Comparison of ENCODE assay signal across 18 mouse cellular contexts in genomic region chr6:101274846-101275245, GRCm38 (mm10).
DNase-seq lines count a peak whose midpoint lies in the region; ATAC-seq and TF ChIP-seq lines count a peak whose summit lies in the region.
"Had no signal": no experiment of that assay in that cellular context is flagged by ENCODE, and none has a peak within 500 bp of the region (broad histone marks: within the 10 kb centered on the region; RNA-seq: fewer than 3 reads in every experiment).

No protein-coding gene starts in this region.

- H3K9ac ChIP-seq in heart, postnatal 0 days (replicated peaks; ENCODE audit: low read depth, low read length), result no peak overlapping the region
- H3K9ac ChIP-seq in hindbrain, embryonic 12.5 days, result no peak overlapping the region
- H3K9ac ChIP-seq: hindbrain, embryonic 15.5 days; limb, embryonic 12.5 days; lung, embryonic 14.5 days had no signal

- no peak for TF ChIP-seq EP300 in heart, postnatal 0 days (IDR thresholded peaks at IDR 0.05; ENCODE audit: low read depth)

- DNase-seq in heart, adult 18-20 months, result peak; percentile 56 to 60
- no peak for DNase-seq in heart, postnatal 36 days
- DNase-seq in NIH3T3 (ENCODE audit: low read depth), result peak; percentile 34
- DNase-seq in heart, postnatal 0 days (ENCODE audit: low spot score), result peak; percentile 84
- peak; percentile 57 for DNase-seq in lung, postnatal 14 days
- no peak for DNase-seq in kidney, adult 2 months
- DNase-seq: adrenal gland, postnatal 36 days; cerebellum, postnatal 14 days; kidney, adult 9 months; lung, embryonic 14.5 days had no signal

- no peak overlapping the region for H3K4me3 ChIP-seq in heart, postnatal 0 days (ENCODE audit: low read depth, low read length)
- no peak overlapping the region for H3K4me3 ChIP-seq in kidney, adult 2 months (ENCODE audit: insufficient read depth, low read depth, low read length)
- H3K4me3 ChIP-seq in hindbrain, embryonic 12.5 days, result no peak overlapping the region
- H3K4me3 ChIP-seq: embryonic facial prominence, embryonic 10.5 days; hindbrain, embryonic 15.5 days; left cerebral cortex, adult 2 months; limb, embryonic 12.5 days; midbrain, embryonic 10.5 days had no signal

- H3K27me3 ChIP-seq in heart, postnatal 0 days (ENCODE audit: control insufficient read depth, insufficient read depth, low read length), result no peaks in the 10 kb centered on the region
- no peaks in the 10 kb centered on the region for H3K27me3 ChIP-seq in kidney, adult 2 months (replicated peaks; ENCODE audit: control insufficient read depth, insufficient read depth, low read length)
- peaks cover 13% of the 10 kb centered on the region for H3K27me3 ChIP-seq in hindbrain, embryonic 12.5 days
- H3K27me3 ChIP-seq: CH12.LX had no signal

- no peak for TF ChIP-seq POLR2A in kidney, adult 2 months (IDR thresholded peaks at IDR 0.05; ENCODE audit: low read depth, low read length)

- peak overlapping the region; percentile 90 for H3K27ac ChIP-seq in heart, postnatal 0 days (ENCODE audit: low read depth)
- no peak overlapping the region for H3K27ac ChIP-seq in kidney, adult 2 months (ENCODE audit: insufficient read depth, low read depth, low read length)
- H3K27ac ChIP-seq in hindbrain, embryonic 12.5 days, result no peak overlapping the region
- H3K27ac ChIP-seq: embryonic facial prominence, embryonic 10.5 days; hindbrain, embryonic 15.5 days; left cerebral cortex, adult 2 months; limb, embryonic 12.5 days; midbrain, embryonic 10.5 days had no signal

- WGBS in heart, postnatal 0 days, result 26% methylated on average over 2 of the region's 2 CpGs
- WGBS in kidney, adult 2 months, result 74% methylated on average over 2 of the region's 2 CpGs
- WGBS in hindbrain, embryonic 12.5 days, result 84% methylated on average over 2 of the region's 2 CpGs

- TF ChIP-seq CTCF in heart, postnatal 0 days (IDR thresholded peaks at IDR 0.05; ENCODE audit: low read depth), result no peak
- no peak for TF ChIP-seq CTCF in kidney, adult 2 months (conservative IDR thresholded peaks at IDR 0.05; ENCODE audit: insufficient read depth, insufficient read length, low read depth, low read length)

- no peak overlapping the region for H3K4me2 ChIP-seq in heart, postnatal 0 days (ENCODE audit: low read depth, low read length)
- no peak overlapping the region for H3K4me2 ChIP-seq in hindbrain, embryonic 12.5 days (replicated peaks)
- H3K4me2 ChIP-seq: hindbrain, embryonic 15.5 days; limb, embryonic 12.5 days; lung, embryonic 14.5 days had no signal

- intact Hi-C loops in heart, postnatal 36 days (cut with DNase I), result loop anchor here (2.0 to 5.0 kb wide), 2 partner anchors 52 to 100 kb away; no protein-coding TSS in a partner anchor

- ATAC-seq in heart, postnatal 0 days (ENCODE audit: insufficient read depth, low read depth), result peak; percentile 69
- ATAC-seq in hindbrain, embryonic 12.5 days (ENCODE audit: low FRiP score), result no peak
- ATAC-seq in cerebellum, adult (ENCODE audit: insufficient number of reproducible peaks, low FRiP score, low TSS enrichment), result no peak

- H3K4me1 ChIP-seq in heart, postnatal 0 days (ENCODE audit: control insufficient read depth, insufficient read depth), result peaks cover 70% of the 10 kb centered on the region
- H3K4me1 ChIP-seq in kidney, adult 2 months (ENCODE audit: control insufficient read depth, insufficient read depth, low read length), result peaks cover 18% of the 10 kb centered on the region
- peaks cover 16% of the 10 kb centered on the region for H3K4me1 ChIP-seq in hindbrain, embryonic 12.5 days

- no peaks in the 10 kb centered on the region for H3K9me3 ChIP-seq in heart, postnatal 0 days (replicated peaks; ENCODE audit: control insufficient read depth, low read length)
- no peaks in the 10 kb centered on the region for H3K9me3 ChIP-seq in hindbrain, embryonic 12.5 days (replicated peaks)
- H3K9me3 ChIP-seq: embryonic facial prominence, embryonic 10.5 days; hindbrain, embryonic 15.5 days; limb, embryonic 12.5 days; midbrain, embryonic 10.5 days had no signal

- peaks cover 10% of the 10 kb centered on the region; the same call in 1 of the 2 replicates for H3K36me3 ChIP-seq in heart, postnatal 0 days (replicated peaks; ENCODE audit: control insufficient read depth, insufficient read depth, low read length)
- H3K36me3 ChIP-seq in kidney, adult 2 months (ENCODE audit: control insufficient read depth, insufficient read depth, low read length), result no peaks in the 10 kb centered on the region
- H3K36me3 ChIP-seq in hindbrain, embryonic 12.5 days, result no peaks in the 10 kb centered on the region
- H3K36me3 ChIP-seq: hindbrain, embryonic 15.5 days; midbrain, embryonic 10.5 days had no signal

Comparison
In these comparisons a context has a peak if more than half of its experiments do, and no peak if none do; other contexts are left out.
1. DNase-seq: peak in heart, adult 18-20 months (2 of 2), NIH3T3 (single experiment), heart, postnatal 0 days (single experiment) and lung, postnatal 14 days (single experiment); none in heart, postnatal 36 days (0 of 2) and kidney, adult 2 months (single experiment).